Mouse (Mus musculus): ENCODE results near the gene Prss16.

- no peak for TF ChIP-seq POLR2AphosphoS5 (IDR thresholded peaks at IDR 0.05; ENCODE audit: insufficient replicate concordance, low read depth, low read length)
- no peak for TF ChIP-seq CTCF (IDR thresholded peaks at IDR 0.05; ENCODE audit: low read depth, low read length)
- TF ChIP-seq GATA1 (IDR thresholded peaks at IDR 0.05; ENCODE audit: borderline replicate concordance, low read length): no peak
- TF ChIP-seq TAL1 (conservative IDR thresholded peaks at IDR 0.05; ENCODE audit: low read depth, low read length): no peak
Observed at GRCm38 (mm10) chr13:22014411-22014845, 4.9 kb upstream of the Prss16 start.

All from G1E (cell line).